Mouse (Mus musculus): ENCODE measurements around the gene Rbm48. TPM values are rescaled to one million over a fixed set of nuclear protein-coding genes. Genes with fewer than 3 reads are reported as not detected.

The Rbm48 gene
- polyA plus RNA-seq, 1 experiment: 10.9 TPM

GRCm38 (mm10) chr5:3598766-3599165 is 2.4 kb upstream of the Rbm48 start:
- TF ChIP-seq POLR2A (IDR thresholded peaks at IDR 0.05; ENCODE audit: control insufficient read depth, low read depth, low read length) (no peak), CTCF (IDR thresholded peaks at IDR 0.05; ENCODE audit: control insufficient read depth, insufficient read depth, insufficient replicate concordance, low read depth, low read length) (no peak)
- Histone ChIP-seq H3K27me3 (ENCODE audit: control insufficient read depth, insufficient read depth, low read length) (no peaks in the 10 kb centered on the region), H3K4me3 (ENCODE audit: control insufficient read depth, low read depth, low read length) (no peak overlapping the region)

GRCm38 (mm10) chr5:3597171-3597570 is 786 bp upstream of the Rbm48 start:
- Histone ChIP-seq H3K36me3 (ENCODE audit: control insufficient read depth, insufficient read depth, low read length) (no peaks in the 10 kb centered on the region), H3K27ac (ENCODE audit: control insufficient read depth, insufficient read depth, low read depth, low read length) (no peak overlapping the region), H3K4me1 (ENCODE audit: control insufficient read depth, insufficient read depth, low read length) (peaks cover 8% of the 10 kb centered on the region), H3K27me3 (ENCODE audit: control insufficient read depth, insufficient read depth, low read length) (no peaks in the 10 kb centered on the region), H3K4me3 (ENCODE audit: control insufficient read depth, low read depth, low read length) (no peak overlapping the region)
- no peak for TF ChIP-seq CTCF (IDR thresholded peaks at IDR 0.05; ENCODE audit: control insufficient read depth, insufficient read depth, insufficient replicate concordance, low read depth, low read length)
- TF ChIP-seq POLR2A (IDR thresholded peaks at IDR 0.05; ENCODE audit: control insufficient read depth, low read depth, low read length): no peak

More at GRCm38 (mm10) chr5:3598766-3599165, 2.4 kb upstream of the Rbm48 start:
- Histone ChIP-seq H3K36me3 (ENCODE audit: control insufficient read depth, insufficient read depth, low read length) (no peaks in the 10 kb centered on the region), H3K27ac (ENCODE audit: control insufficient read depth, insufficient read depth, low read depth, low read length) (no peak overlapping the region), H3K4me1 (ENCODE audit: control insufficient read depth, insufficient read depth, low read length) (peaks cover 8% of the 10 kb centered on the region)

GRCm38 (mm10) chr5:3595693-3596398 is 539 bp downstream of the Rbm48 start, which contains the start of gene Pex1:
Gene Pex1, plus strand, starts transcription at chr5:3596066.
- no peak; the same call in 1 of the 2 replicates for TF ChIP-seq POLR2A (IDR thresholded peaks at IDR 0.05; ENCODE audit: control insufficient read depth, low read depth, low read length)
- TF ChIP-seq CTCF (IDR thresholded peaks at IDR 0.05; ENCODE audit: control insufficient read depth, insufficient read depth, insufficient replicate concordance, low read depth, low read length): no peak; the same call in 1 of the 2 replicates

GRCm38 (mm10) chr5:3579066-3579465 is 17.3 kb downstream of the Rbm48 start:
- no peak overlapping the region for H3K4me3 ChIP-seq (ENCODE audit: control insufficient read depth, low read depth, low read length)
- TF ChIP-seq POLR2A (IDR thresholded peaks at IDR 0.05; ENCODE audit: control insufficient read depth, low read depth, low read length) (no peak), CTCF (IDR thresholded peaks at IDR 0.05; ENCODE audit: control insufficient read depth, insufficient read depth, insufficient replicate concordance, low read depth, low read length) (no peak)
- H3K4me1 ChIP-seq (ENCODE audit: control insufficient read depth, insufficient read depth, low read length): no peaks in the 10 kb centered on the region
- no peaks in the 10 kb centered on the region for H3K27me3 ChIP-seq (ENCODE audit: control insufficient read depth, insufficient read depth, low read length)
- peaks cover 5% of the 10 kb centered on the region for H3K36me3 ChIP-seq (ENCODE audit: control insufficient read depth, insufficient read depth, low read length)
- H3K27ac ChIP-seq (ENCODE audit: control insufficient read depth, insufficient read depth, low read depth, low read length): no peak overlapping the region

More at GRCm38 (mm10) chr5:3595693-3596398, 539 bp downstream of the Rbm48 start, which contains the start of gene Pex1:
- Histone ChIP-seq H3K27me3 (ENCODE audit: control insufficient read depth, insufficient read depth, low read length) (no peaks in the 10 kb centered on the region), H3K36me3 (ENCODE audit: control insufficient read depth, insufficient read depth, low read length) (no peaks in the 10 kb centered on the region), H3K4me1 (ENCODE audit: control insufficient read depth, insufficient read depth, low read length) (peaks cover 8% of the 10 kb centered on the region), H3K4me3 (ENCODE audit: control insufficient read depth, low read depth, low read length) (peak within 1 kb of the TSS; percentile 92), H3K27ac (ENCODE audit: control insufficient read depth, insufficient read depth, low read depth, low read length) (peak within 1 kb of the TSS; percentile 76)

- Histone ChIP-seq H3K4me3 (ENCODE audit: control insufficient read depth, low read depth, low read length) (no peak overlapping the region), H3K27me3 (ENCODE audit: control insufficient read depth, insufficient read depth, low read length) (no peaks in the 10 kb centered on the region), H3K4me1 (ENCODE audit: control insufficient read depth, insufficient read depth, low read length) (no peaks in the 10 kb centered on the region), H3K27ac (ENCODE audit: control insufficient read depth, insufficient read depth, low read depth, low read length) (no peak overlapping the region), H3K36me3 (ENCODE audit: control insufficient read depth, insufficient read depth, low read length) (peaks cover 3% of the 10 kb centered on the region)
- TF ChIP-seq POLR2A (IDR thresholded peaks at IDR 0.05; ENCODE audit: control insufficient read depth, low read depth, low read length) (no peak), CTCF (IDR thresholded peaks at IDR 0.05; ENCODE audit: control insufficient read depth, insufficient read depth, insufficient replicate concordance, low read depth, low read length) (no peak)
Measured at GRCm38 (mm10) chr5:3577939-3578338, 18.4 kb downstream of the Rbm48 start.

GRCm38 (mm10) chr5:3574825-3575224 is 21.6 kb downstream of the Rbm48 start:
- Histone ChIP-seq H3K4me1 (ENCODE audit: control insufficient read depth, insufficient read depth, low read length) (no peaks in the 10 kb centered on the region), H3K27ac (ENCODE audit: control insufficient read depth, insufficient read depth, low read depth, low read length) (no peak overlapping the region), H3K36me3 (ENCODE audit: control insufficient read depth, insufficient read depth, low read length) (peaks cover 5% of the 10 kb centered on the region), H3K4me3 (ENCODE audit: control insufficient read depth, low read depth, low read length) (no peak overlapping the region), H3K27me3 (ENCODE audit: control insufficient read depth, insufficient read depth, low read length) (no peaks in the 10 kb centered on the region)
- TF ChIP-seq POLR2A (IDR thresholded peaks at IDR 0.05; ENCODE audit: control insufficient read depth, low read depth, low read length) (no peak), CTCF (IDR thresholded peaks at IDR 0.05; ENCODE audit: control insufficient read depth, insufficient read depth, insufficient replicate concordance, low read depth, low read length) (no peak)

GRCm38 (mm10) chr5:3571266-3571665 is 25.1 kb downstream of the Rbm48 start, which contains the start of gene 1700109H08Rik:
Gene 1700109H08Rik, plus strand, starts transcription at chr5:3571566.
- TF ChIP-seq CTCF (IDR thresholded peaks at IDR 0.05; ENCODE audit: control insufficient read depth, insufficient read depth, insufficient replicate concordance, low read depth, low read length): no peak
- no peak for TF ChIP-seq POLR2A (IDR thresholded peaks at IDR 0.05; ENCODE audit: control insufficient read depth, low read depth, low read length)

More at GRCm38 (mm10) chr5:3571266-3571665, 25.1 kb downstream of the Rbm48 start, which contains the start of gene 1700109H08Rik:
- peak within 1 kb of the TSS; percentile 85 for H3K4me3 ChIP-seq (ENCODE audit: control insufficient read depth, low read depth, low read length)
- peak within 1 kb of the TSS; percentile 70 for H3K27ac ChIP-seq (ENCODE audit: control insufficient read depth, insufficient read depth, low read depth, low read length)
- no peaks in the 10 kb centered on the region for H3K4me1 ChIP-seq (ENCODE audit: control insufficient read depth, insufficient read depth, low read length)
- H3K36me3 ChIP-seq (ENCODE audit: control insufficient read depth, insufficient read depth, low read length): peaks cover 4% of the 10 kb centered on the region
- no peaks in the 10 kb centered on the region for H3K27me3 ChIP-seq (ENCODE audit: control insufficient read depth, insufficient read depth, low read length)
